Mouse (Mus musculus): Measurements from ENCODE around the gene Flywch1. TPM values are rescaled to one million over a fixed set of nuclear protein-coding genes. Genes with fewer than 3 reads are reported as not detected.

The Flywch1 gene
- polyA plus RNA-seq, 1 experiment from 2014 or later, result 165 TPM

DNA sequence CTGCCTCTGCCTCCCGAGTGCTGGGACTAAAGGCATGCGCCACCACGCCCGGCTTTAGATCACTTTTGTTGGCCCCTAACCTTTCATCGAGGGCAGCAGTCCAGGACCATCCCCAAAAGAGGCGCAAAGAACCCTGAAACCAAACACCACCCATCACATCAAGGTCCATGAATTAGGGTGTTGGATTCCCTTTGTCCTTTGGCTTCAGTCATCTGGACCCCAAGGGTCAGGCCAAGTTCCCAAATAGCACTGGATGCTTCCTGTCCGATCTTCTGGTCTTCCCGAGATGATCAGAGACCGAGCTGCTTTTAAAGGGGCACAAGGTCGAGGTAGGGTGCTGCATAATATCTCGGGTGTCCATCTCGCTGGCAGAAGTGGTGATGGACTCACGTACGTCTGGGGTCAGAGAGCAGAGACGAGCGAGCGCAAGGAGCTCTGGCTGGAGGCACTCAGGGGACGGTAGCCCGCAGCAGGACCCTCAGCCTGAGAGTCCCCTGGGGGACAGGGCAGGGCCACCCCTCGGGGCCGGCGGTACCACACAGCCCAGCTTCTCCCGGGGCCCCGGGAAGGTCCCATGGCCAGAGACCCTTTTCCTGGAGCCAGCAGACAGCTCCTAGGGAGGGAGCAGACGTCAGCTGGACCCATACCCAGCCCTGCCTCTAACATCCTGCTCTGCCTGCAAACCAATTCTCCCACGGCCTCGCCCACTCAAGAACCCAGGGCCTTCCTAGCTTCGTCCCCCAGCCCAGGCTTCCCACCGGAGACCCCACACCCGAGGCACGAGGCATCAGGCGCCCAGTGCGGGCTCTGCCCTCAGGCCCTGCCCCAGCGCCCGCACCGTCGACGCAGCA is 29.8 kb downstream of the Flywch1 start:
- peaks cover 12% of the 10 kb centered on the region for H3K36me3 ChIP-seq (ENCODE audit: poor library complexity, severe bottlenecking)
- H3K9me3 ChIP-seq (replicated peaks), result no peaks in the 10 kb centered on the region
- no peak for ATAC-seq
- peaks cover 68% of the 10 kb centered on the region for H3K27me3 ChIP-seq
- 50% methylated on average over 38 of the region's 38 CpGs for WGBS
- H3K4me3 ChIP-seq, result peak overlapping the region; percentile 29
- H3K4me1 ChIP-seq, result peaks cover 54% of the 10 kb centered on the region
- H3K27ac ChIP-seq, result no peak overlapping the region
- peak overlapping the region; percentile 54 for H3K4me2 ChIP-seq
- peak overlapping the region; percentile 46; the same call in 1 of the 2 replicates for H3K9ac ChIP-seq

DNA sequence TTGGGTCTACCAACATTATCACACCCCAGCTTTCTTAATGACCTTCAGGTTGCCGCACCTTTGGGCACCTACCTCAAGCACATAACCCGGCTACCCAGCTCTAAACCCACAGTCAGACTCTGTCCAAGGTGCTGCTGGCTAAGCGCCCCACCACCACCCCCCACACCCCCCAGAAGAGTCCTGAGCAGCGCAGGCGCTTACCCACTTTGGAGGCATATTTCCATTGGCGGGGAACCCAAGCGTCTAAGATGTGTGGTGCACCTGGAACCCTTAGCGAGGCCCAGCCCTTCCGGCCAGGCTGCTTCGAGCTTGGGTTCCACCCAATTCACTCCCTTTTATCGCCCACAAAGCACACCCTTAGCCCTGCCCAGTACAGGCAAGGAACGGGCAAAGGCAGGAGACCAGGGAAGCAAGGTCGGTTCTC is 30.8 kb downstream of the Flywch1 start, which contains the start of gene Paqr4:
Paqr4 (minus strand) TSS at position 270 of the 424 bp plus-strand sequence.
- no peaks in the 10 kb centered on the region for H3K9me3 ChIP-seq (replicated peaks)
- peak within 1 kb of the TSS; percentile 97 for H3K4me2 ChIP-seq
- H3K4me1 ChIP-seq, result peaks cover 46% of the 10 kb centered on the region
- ATAC-seq, result peak; percentile 39; the same call in 1 of the 2 replicates
- H3K36me3 ChIP-seq (ENCODE audit: poor library complexity, severe bottlenecking), result peaks cover 21% of the 10 kb centered on the region
- peak within 1 kb of the TSS; percentile 58 for H3K4me3 ChIP-seq
- peak within 1 kb of the TSS; percentile 77 for H3K9ac ChIP-seq
- H3K27me3 ChIP-seq, result peaks cover 59% of the 10 kb centered on the region
- H3K27ac ChIP-seq, result no peak within 1 kb of the TSS; the same call in 1 of the 2 replicates
- WGBS, result 7% methylated on average over 13 of the region's 13 CpGs

- no peaks in the 10 kb centered on the region for H3K9me3 ChIP-seq (replicated peaks)
- WGBS, result under 1% methylated on average over 40 of the region's 46 CpGs
- ATAC-seq, result peak; percentile 91
- H3K36me3 ChIP-seq (ENCODE audit: poor library complexity, severe bottlenecking), result peaks cover 26% of the 10 kb centered on the region
- peak overlapping the region; percentile 77 for H3K9ac ChIP-seq
- H3K4me1 ChIP-seq, result peaks cover 42% of the 10 kb centered on the region
- H3K4me2 ChIP-seq, result peak overlapping the region; percentile 97
- peak overlapping the region; percentile 58 for H3K4me3 ChIP-seq
- peaks cover 54% of the 10 kb centered on the region for H3K27me3 ChIP-seq
- H3K27ac ChIP-seq, result no peak overlapping the region; the same call in 1 of the 2 replicates
These were observed 31.2 kb downstream of the Flywch1 start for GRCm38 (mm10) chr17:23740136-23740584.

DNA sequence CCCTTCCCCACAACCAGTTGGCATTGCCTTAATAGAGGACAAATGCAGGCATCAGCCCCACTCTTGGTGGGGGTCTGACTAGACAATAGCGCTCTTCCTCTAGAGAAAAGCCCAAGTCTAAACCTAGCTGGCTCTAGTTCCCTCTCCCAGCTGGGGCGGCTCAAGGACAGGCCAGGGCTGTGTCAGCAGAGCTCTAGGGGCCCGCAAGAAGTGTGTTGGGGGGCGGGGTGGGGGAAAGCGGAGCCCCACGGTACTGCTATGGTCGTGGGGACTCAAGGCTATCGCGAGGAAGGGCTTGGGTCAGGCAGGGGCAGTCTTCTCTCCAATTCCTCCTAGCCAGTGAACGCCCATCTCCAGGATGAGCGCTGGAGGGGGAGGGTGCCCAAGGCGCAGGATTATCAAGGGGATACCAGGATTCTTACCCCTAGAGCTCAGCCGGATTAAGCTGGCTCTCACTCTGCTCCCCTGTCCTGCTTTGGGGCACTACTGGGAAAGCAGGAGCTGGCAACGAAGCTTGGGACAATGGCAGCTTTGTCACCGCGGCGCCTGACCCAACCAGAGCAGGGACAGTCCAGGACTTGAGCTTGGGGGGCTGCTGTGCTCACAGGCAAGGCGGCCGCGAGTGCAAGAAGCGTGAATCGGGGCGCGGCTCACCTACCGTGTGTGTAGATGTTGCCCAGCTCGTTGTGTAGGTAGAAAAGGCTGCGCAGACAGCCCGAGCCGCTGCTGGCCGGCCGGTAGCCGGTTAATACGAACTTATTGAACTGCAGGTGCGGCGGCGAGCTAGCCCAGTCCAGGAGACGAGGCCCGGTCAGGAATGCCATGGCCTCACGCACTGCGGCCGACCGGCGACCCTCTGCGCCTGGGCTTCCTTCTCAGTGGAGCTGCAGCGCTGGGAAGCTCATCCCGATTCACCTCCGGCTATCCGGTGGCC is 31.9 kb downstream of the Flywch1 start:
- ATAC-seq, result peak; percentile 26
- peaks cover 33% of the 10 kb centered on the region for H3K36me3 ChIP-seq (ENCODE audit: poor library complexity, severe bottlenecking)
- peak overlapping the region; percentile 58 for H3K4me3 ChIP-seq
- H3K4me1 ChIP-seq, result peaks cover 36% of the 10 kb centered on the region
- no peaks in the 10 kb centered on the region for H3K9me3 ChIP-seq (replicated peaks)
- peak overlapping the region; percentile 77 for H3K9ac ChIP-seq
- no peak overlapping the region; the same call in 1 of the 2 replicates for H3K27ac ChIP-seq
- 1% methylated on average over 48 of the region's 48 CpGs for WGBS
- H3K4me2 ChIP-seq, result peak overlapping the region; percentile 97
- H3K27me3 ChIP-seq, result peaks cover 47% of the 10 kb centered on the region

- Histone ChIP-seq H3K27me3 (peaks cover 41% of the 10 kb centered on the region), H3K4me3 (peak overlapping the region; percentile 58), H3K9me3 (replicated peaks) (no peaks in the 10 kb centered on the region), H3K36me3 (ENCODE audit: poor library complexity, severe bottlenecking) (peaks cover 33% of the 10 kb centered on the region), H3K4me1 (peaks cover 36% of the 10 kb centered on the region), H3K27ac (no peak overlapping the region), H3K4me2 (peak overlapping the region; percentile 97), H3K9ac (peak overlapping the region; percentile 77)
- 26% methylated on average over 2 of the region's 2 CpGs for WGBS
- no peak for ATAC-seq
These were observed 32.6 kb downstream of the Flywch1 start for GRCm38 (mm10) chr17:23738836-23739201.

GRCm38 (mm10) chr17:23737493-23738445 is 33.6 kb downstream of the Flywch1 start:
- Histone ChIP-seq H3K4me1 (peaks cover 36% of the 10 kb centered on the region), H3K9me3 (replicated peaks) (no peaks in the 10 kb centered on the region), H3K4me3 (no peak overlapping the region), H3K27ac (no peak overlapping the region), H3K27me3 (peaks cover 30% of the 10 kb centered on the region), H3K36me3 (ENCODE audit: poor library complexity, severe bottlenecking) (peaks cover 33% of the 10 kb centered on the region), H3K4me2 (peak overlapping the region; percentile 97; the same call in 1 of the 2 replicates), H3K9ac (peak overlapping the region; percentile 30; the same call in 1 of the 2 replicates)
- no peak for ATAC-seq
- WGBS, result 54% methylated on average over 15 of the region's 15 CpGs

GRCm38 (mm10) chr17:23734341-23734740 is 37.1 kb downstream of the Flywch1 start:
- Histone ChIP-seq H3K36me3 (ENCODE audit: poor library complexity, severe bottlenecking) (peaks cover 33% of the 10 kb centered on the region), H3K4me2 (no peak overlapping the region), H3K9me3 (replicated peaks) (no peaks in the 10 kb centered on the region), H3K4me3 (no peak overlapping the region), H3K27ac (peak overlapping the region; percentile 44; the same call in 1 of the 2 replicates), H3K4me1 (peaks cover 18% of the 10 kb centered on the region), H3K27me3 (peaks cover 5% of the 10 kb centered on the region; the same call in 1 of the 2 replicates), H3K9ac (no peak overlapping the region)
- WGBS, result 59% methylated on average over 1 of the region's 1 CpGs
- no peak for ATAC-seq

DNA sequence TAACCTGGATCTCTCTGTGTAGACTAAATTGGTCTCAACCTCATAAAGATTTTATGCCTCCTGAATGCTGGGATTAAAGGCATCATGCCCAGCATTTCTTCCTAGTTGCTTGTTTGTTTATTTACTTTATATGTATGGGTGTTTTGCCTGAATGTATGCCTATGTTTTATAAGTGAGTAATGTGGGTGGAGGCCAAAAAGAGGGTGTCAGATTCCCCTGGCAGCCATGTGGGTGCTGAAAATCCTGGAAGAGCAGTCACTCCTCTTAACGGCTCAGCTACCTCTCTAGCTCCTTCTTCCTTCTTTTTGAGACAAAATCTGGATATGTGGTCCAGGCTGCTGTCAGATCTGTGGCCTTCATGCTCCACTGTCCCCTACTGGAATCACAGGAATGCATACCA is 41.0 kb downstream of the Flywch1 start:
- Histone ChIP-seq H3K27ac (no peak overlapping the region), H3K4me2 (no peak overlapping the region), H3K9ac (no peak overlapping the region), H3K4me3 (no peak overlapping the region), H3K36me3 (ENCODE audit: poor library complexity, severe bottlenecking) (peaks cover 10% of the 10 kb centered on the region), H3K4me1 (peaks cover 14% of the 10 kb centered on the region), H3K9me3 (replicated peaks) (no peaks in the 10 kb centered on the region), H3K27me3 (no peaks in the 10 kb centered on the region)
- WGBS, result 83% methylated on average over 1 of the region's 1 CpGs
- ATAC-seq, result no peak

DNA sequence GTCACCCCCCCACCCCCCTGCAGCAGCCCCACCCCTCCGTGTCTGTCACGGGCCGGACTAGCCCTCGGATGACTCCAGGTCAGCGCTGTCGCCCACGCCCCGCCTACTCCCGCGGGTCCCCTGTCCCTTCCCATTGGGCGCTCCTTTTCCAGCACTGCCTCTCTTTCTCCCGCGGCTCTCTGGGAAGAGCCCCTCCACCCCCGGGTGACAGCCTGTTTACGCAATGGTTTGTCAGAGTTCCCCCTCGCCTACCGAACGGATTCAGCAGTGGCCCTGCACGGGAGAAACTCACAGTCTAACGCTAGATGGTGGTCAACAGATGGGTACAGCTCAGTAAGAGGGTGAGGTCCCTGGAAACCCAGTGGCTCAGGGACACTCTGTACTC is 44.7 kb downstream of the Flywch1 start:
- Histone ChIP-seq H3K9ac (peak overlapping the region; percentile 81), H3K4me1 (peaks cover 15% of the 10 kb centered on the region), H3K9me3 (replicated peaks) (no peaks in the 10 kb centered on the region), H3K36me3 (ENCODE audit: poor library complexity, severe bottlenecking) (no peaks in the 10 kb centered on the region), H3K27ac (0 out of 2 replicates have a peak overlapping the region, but pooled peaks have one; percentile 19), H3K4me2 (peak overlapping the region; percentile 90), H3K27me3 (no peaks in the 10 kb centered on the region), H3K4me3 (peak overlapping the region; percentile 89)
- whole genome bisulfite sequencing, result 1% methylated on average over 20 of the region's 20 CpGs
- ATAC-seq, result peak; percentile 81

DNA sequence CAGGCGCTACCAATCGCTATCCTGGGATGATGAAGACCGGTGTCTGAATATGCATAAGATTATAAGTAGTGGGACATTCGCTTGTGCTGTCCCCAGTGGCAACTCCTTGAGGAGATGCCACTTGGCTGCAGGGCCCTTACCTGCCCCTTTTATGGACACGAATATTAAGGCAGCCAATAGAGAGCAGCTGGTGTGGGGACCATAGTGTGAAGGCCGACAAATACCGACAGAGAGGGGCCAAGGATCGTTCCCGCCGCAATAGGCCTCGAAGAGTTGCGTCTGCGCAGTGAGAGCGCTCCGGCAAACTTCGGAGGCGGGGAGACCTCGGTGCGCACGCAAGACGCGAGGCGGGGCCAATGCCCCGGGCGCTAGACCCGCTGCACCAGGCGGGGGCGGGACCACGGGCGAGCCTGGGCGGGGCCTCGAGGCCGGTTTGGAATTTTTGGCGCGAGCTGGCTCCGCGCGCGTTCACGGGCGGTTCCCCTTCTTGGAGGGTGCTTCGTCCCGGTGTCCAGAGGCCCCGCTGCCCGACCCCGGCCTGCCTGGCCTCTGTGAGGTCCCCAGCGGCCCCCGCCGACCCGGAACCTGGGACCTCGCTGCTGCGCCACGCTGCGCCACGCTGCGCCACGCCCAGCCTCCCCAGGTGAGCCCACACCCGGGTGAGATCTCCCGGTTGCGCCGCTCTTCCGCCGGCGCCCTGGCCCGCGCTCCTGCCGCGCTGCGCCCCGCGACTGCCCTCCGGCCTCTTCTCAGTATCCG is 45.2 kb downstream of the Flywch1 start, which contains the start of gene Pkmyt1:
Pkmyt1 (plus strand) TSS at position 338 of the 759 bp plus-strand sequence.
- Histone ChIP-seq H3K36me3 (ENCODE audit: poor library complexity, severe bottlenecking) (no peaks in the 10 kb centered on the region), H3K4me2 (peak within 1 kb of the TSS; percentile 90), H3K27ac (peak within 1 kb of the TSS; percentile 54), H3K4me1 (peaks cover 15% of the 10 kb centered on the region), H3K9me3 (replicated peaks) (no peaks in the 10 kb centered on the region), H3K4me3 (peak within 1 kb of the TSS; percentile 89), H3K27me3 (no peaks in the 10 kb centered on the region), H3K9ac (peak within 1 kb of the TSS; percentile 81)
- WGBS, result under 1% methylated on average over 68 of the region's 73 CpGs
- ATAC-seq, result peak; percentile 95

All from forebrain, embryonic 13.5 days (tissue).